Mouse (Mus musculus) stomach, postnatal 0 days (tissue): ENCODE measurements around the gene Sema3a.

Source experiments
- CTCF ChIP-seq: IDR thresholded peaks from 2 replicates; pipeline ENCODE4 v1.5.1; 2016; ENCODE audit warnings: antibody characterized with exemption, low read depth, mild to moderate bottlenecking, moderate library complexity
- EP300 ChIP-seq: optimal IDR thresholded peaks from 2 replicates; pipeline ENCODE3; 2016; ENCODE audit warnings: antibody characterized with exemption

- no peak for TF ChIP-seq CTCF
- TF ChIP-seq EP300: no peak
These were observed 308.1 kb downstream of the Sema3a start for GRCm38 (mm10) chr5:13433303-13433702.
